Mouse (Mus musculus): ENCODE data around the gene Coro7. TPM values are rescaled to one million over a fixed set of nuclear protein-coding genes. Genes with fewer than 3 reads are reported as not detected.

Gene Coro7
- polyA plus RNA-seq, 1 experiment from 2014 or later = 18.6 TPM

DNA sequence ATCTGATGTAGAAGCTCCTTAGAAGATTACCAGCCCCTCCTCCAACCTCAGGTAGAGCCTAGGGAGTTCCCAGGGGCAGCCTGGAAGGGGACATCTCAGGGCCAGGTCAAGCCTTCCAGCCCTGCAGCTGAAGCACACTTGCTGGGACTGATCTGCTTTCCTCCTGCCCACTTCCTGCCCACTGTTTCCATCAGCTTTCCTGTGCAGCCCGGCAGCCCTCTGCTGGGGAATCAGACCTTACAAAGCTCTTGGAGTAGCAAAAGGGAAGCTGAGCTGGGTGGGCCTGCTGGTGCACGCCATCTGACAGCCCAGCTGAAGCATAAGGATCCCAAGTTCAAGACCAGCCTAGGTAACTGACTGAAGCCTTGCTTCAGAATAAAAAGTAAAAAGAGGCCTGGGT is 102.7 kb downstream of the Coro7 start:
- ATAC-seq (ENCODE audit: insufficient number of reproducible peaks, insufficient read depth, low FRiP score, low TSS enrichment, low read depth) = no peak
- 51% methylated on average over 2 of the region's 2 CpGs for WGBS
- H3K4me1 ChIP-seq (replicated peaks) = peaks cover 7% of the 10 kb centered on the region
- H3K4me3 ChIP-seq (replicated peaks) = no peak overlapping the region
- H3K9ac ChIP-seq (replicated peaks) = no peak overlapping the region
- H3K4me2 ChIP-seq = no peak overlapping the region
- no peaks in the 10 kb centered on the region for H3K36me3 ChIP-seq
- no peak overlapping the region for H3K27ac ChIP-seq
- H3K27me3 ChIP-seq = no peaks in the 10 kb centered on the region
- H3K9me3 ChIP-seq = no peaks in the 10 kb centered on the region

Other genes starting within 250 kb of the Coro7 start
- gene Srl, start 138.0 kb downstream of the Coro7 start, polyA plus RNA-seq (2016; fragmentation: Nextera tagmentation; extraction: Ambion mirVana) = 36.9 and 40.7 TPM in 2 replicates
- 29.1 and 31.0 TPM in 2 replicates for gene Tfap4, start 119.9 kb downstream of the Coro7 start, polyA plus RNA-seq (2016; fragmentation: Nextera tagmentation; extraction: Ambion mirVana)
- gene Glis2, start 85.1 kb downstream of the Coro7 start, polyA plus RNA-seq (2016; fragmentation: Nextera tagmentation; extraction: Ambion mirVana) = 28.4 and 32.6 TPM in 2 replicates
- gene Pam16, start 54.8 kb downstream of the Coro7 start, polyA plus RNA-seq (2016; fragmentation: Nextera tagmentation; extraction: Ambion mirVana) = 111 and 120 TPM in 2 replicates
- 29.4 and 30.4 TPM in 2 replicates for gene Vasn, start 39.8 kb downstream of the Coro7 start, polyA plus RNA-seq (2016; fragmentation: Nextera tagmentation; extraction: Ambion mirVana)
- gene Dnaja3, start 39.8 kb downstream of the Coro7 start, polyA plus RNA-seq (2016; fragmentation: Nextera tagmentation; extraction: Ambion mirVana) = 55.1 and 58.0 TPM in 2 replicates
- gene Nmral1, start 39.6 kb upstream of the Coro7 start, polyA plus RNA-seq (2016; fragmentation: Nextera tagmentation; extraction: Ambion mirVana) = 179 and 191 TPM in 2 replicates
- gene Hmox2, start 46.6 kb upstream of the Coro7 start, polyA plus RNA-seq (2016; fragmentation: Nextera tagmentation; extraction: Ambion mirVana) = 102 and 106 TPM in 2 replicates
- gene Cdip1, start 110.5 kb upstream of the Coro7 start, polyA plus RNA-seq (2016; fragmentation: Nextera tagmentation; extraction: Ambion mirVana) = 90.1 and 93.3 TPM in 2 replicates
- 0.46 and 0.58 TPM in 2 replicates for gene 4930562C15Rik, start 155.6 kb upstream of the Coro7 start, polyA plus RNA-seq (2016; fragmentation: Nextera tagmentation; extraction: Ambion mirVana)
- 31.5 and 35.3 TPM in 2 replicates for gene Ubald1, start 200.5 kb upstream of the Coro7 start, polyA plus RNA-seq (2016; fragmentation: Nextera tagmentation; extraction: Ambion mirVana)
- 87.1 and 87.5 TPM in 2 replicates for gene Mgrn1, start 206.5 kb upstream of the Coro7 start, polyA plus RNA-seq (2016; fragmentation: Nextera tagmentation; extraction: Ambion mirVana)